Mouse (Mus musculus) heart, adult 2 months (tissue): ENCODE measurements at regions not wholly inside any gene's neighbourhood (a gene's known extent, or its start where the extent isn't known, plus 50 kb on each side); places are given as distances from the start of the nearest gene placed in this dataset.

Source experiments
- CTCF ChIP-seq: fragments of 200-600 bp; IDR thresholded peaks from 2 replicates; pipeline ENCODE4 v1.8.1; 2022; ENCODE audit warnings: antibody characterized with exemption, mild to moderate bottlenecking, moderate library complexity
- EP300 ChIP-seq: fragments of 200-500 bp; IDR thresholded peaks from 2 replicates; pipeline ENCODE4 v1.6.1; 2011; ENCODE audit warnings: low read depth, low read length, control low read depth; ENCODE audit not compliant: insufficient read depth
- POLR2A ChIP-seq: fragments of 200-500 bp; IDR thresholded peaks from 2 replicates; pipeline ENCODE4 v1.6.1; 2011; ENCODE audit warnings: mild to moderate bottlenecking, low read depth, low read length, control low read depth; ENCODE audit not compliant: insufficient read depth

DNA sequence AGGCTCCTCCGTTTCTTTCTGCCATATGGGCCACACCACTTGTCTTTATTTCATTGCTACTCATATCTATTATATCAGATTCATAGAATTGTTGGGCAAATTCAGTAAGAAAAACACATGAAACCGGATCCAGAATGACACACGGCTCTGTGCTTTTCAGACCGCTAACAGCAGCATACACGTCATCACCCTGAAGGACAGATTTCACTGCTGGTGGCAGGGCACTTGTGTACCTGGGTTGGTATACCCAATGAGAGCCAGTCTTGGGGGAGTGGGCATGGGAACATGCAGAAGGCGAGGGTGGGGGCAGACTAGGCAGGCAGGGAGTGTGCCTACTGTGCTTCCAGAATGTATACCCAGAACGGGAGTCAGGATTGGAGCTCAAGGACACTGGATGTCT lies 98.7 kb upstream of the Prox1 start:
- no peak for TF ChIP-seq CTCF
- TF ChIP-seq POLR2A: no peak
- no peak for TF ChIP-seq EP300
